Mouse (Mus musculus): ENCODE results near the gene Cmtm3.

DNA sequence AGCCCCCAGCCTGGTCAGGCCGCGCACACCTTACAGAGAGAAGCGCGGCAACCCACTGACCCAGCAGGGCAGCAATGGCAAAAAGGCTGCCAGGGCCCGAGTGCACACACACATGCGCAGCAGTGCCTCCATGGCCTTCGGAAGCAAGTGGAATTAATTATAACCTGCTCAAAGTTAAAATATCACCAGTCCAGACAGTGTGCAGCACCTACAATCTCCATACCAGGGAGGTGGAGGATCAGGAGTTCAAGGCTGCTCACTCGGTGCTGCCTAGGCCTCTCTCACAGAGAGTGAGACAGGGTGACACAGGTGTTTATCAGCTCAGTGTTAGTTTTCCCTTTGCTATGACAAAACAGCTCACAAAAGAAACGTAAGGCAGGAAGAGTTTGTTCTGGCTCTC lies 26.5 kb downstream of the Cmtm3 start:
- TF ChIP-seq POLR2A (IDR thresholded peaks at IDR 0.05; ENCODE audit: low read depth, low read length) (no peak), CTCF (IDR thresholded peaks at IDR 0.05; ENCODE audit: borderline replicate concordance, insufficient read depth, low read length) (no peak)
